Mouse (Mus musculus): ENCODE measurements at regions not wholly inside any gene's neighbourhood (a gene's known extent, or its start where the extent isn't known, plus 50 kb on each side); places are given as distances from the start of the nearest gene placed in this dataset.

DNA sequence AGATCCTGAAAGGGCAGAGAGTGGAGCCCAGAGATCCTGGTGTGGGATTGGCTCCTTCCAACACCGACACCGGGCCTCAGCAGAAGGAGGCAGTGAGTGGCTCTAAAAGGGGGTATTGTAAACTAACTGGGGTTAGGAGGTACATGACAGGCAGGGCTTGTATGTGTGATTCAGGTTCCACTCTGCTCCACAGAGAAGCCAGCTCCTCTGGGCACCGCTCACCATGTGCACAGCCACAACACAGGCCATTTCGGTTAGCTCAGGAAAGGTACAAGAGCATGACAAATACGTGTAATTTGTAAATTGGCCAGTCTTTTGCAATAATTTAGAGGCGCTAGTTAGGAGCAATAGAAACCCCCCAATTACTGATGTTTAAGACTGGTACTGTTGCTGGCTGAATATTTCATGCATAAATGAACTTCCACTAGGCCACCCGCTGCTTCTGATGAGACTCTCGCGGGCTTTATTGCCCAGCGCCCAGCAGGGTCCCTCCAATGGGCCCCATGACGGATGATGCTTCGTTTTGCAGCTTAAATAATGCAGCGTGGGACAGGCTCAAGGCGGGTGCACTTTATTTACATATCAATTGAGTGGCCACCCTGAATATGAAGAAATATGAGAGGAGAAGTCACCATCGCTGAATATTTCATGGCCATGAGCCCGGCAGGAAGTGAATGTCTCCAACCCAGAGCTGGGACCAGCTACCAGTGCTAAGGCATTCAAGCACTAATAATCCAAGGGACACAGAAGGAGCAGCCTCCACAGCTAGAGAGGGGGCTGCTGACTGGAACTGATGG, 136.9 kb upstream of the Mafb start:
- no peaks in the 10 kb centered on the region for H3K36me3 ChIP-seq (ENCODE audit: control insufficient read depth, insufficient read depth, low read length)
- no peaks in the 10 kb centered on the region for H3K27me3 ChIP-seq (ENCODE audit: control insufficient read depth, insufficient read depth, low read length)
- no peak overlapping the region for H3K4me3 ChIP-seq (ENCODE audit: low read depth, low read length)
- no peak for TF ChIP-seq POLR2A (IDR thresholded peaks at IDR 0.05; ENCODE audit: low read depth, low read length)
- TF ChIP-seq CTCF (IDR thresholded peaks at IDR 0.05; ENCODE audit: extremely low read depth, insufficient read length, insufficient replicate concordance, low read depth, low read length): no peak
- 74% methylated on average over 16 of the region's 16 CpGs for WGBS
- no peaks in the 10 kb centered on the region for H3K4me1 ChIP-seq (ENCODE audit: control insufficient read depth, insufficient read depth, insufficient read length, low read length)
- no peak overlapping the region for H3K27ac ChIP-seq (ENCODE audit: insufficient read depth, low read depth, low read length)

DNA sequence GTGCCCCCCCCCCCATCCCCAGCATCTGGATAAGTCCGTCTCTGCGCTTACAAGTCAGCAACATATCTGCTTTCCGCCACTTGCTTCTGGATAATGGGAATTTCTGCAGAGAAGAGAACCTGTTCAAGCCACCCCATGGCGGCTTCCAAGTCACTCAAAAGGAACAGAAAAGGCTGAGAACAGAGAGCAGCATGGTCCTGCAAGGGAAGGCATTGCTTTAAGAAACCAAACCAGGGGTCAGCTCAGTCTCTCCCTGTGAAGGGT, 137.5 kb upstream of the Mafb start:
- 89% methylated on average over 4 of the region's 4 CpGs for WGBS
- TF ChIP-seq CTCF (IDR thresholded peaks at IDR 0.05; ENCODE audit: extremely low read depth, insufficient read length, insufficient replicate concordance, low read depth, low read length) (no peak), POLR2A (IDR thresholded peaks at IDR 0.05; ENCODE audit: low read depth, low read length) (no peak)

DNA sequence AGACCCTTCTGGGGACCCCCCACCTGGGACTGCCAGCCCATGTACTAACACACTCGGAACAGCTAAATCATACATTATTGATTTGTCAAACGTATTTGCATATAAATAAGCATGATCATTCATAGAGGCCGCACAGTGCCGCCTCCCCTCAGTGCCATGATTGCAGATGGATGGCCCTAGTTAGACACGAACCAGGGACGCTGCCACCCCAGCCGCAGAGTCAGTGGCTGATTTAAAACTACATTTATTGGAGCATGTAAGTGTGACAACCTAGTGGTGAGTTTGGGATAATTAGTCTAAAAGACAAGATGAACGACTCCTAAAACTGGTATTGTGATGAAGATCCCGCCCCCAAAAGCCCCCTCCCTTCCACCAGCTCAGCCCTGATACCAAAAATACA, 138.3 kb upstream of the Top1 start:
- no peak overlapping the region for H3K27ac ChIP-seq (ENCODE audit: insufficient read depth, low read depth, low read length)
- H3K4me3 ChIP-seq (ENCODE audit: low read depth, low read length): no peak overlapping the region
- 69% methylated on average over 9 of the region's 9 CpGs for WGBS
- no peaks in the 10 kb centered on the region for H3K4me1 ChIP-seq (ENCODE audit: control insufficient read depth, insufficient read depth, insufficient read length, low read length)
- TF ChIP-seq CTCF (IDR thresholded peaks at IDR 0.05; ENCODE audit: extremely low read depth, insufficient read length, insufficient replicate concordance, low read depth, low read length) (no peak), POLR2A (IDR thresholded peaks at IDR 0.05; ENCODE audit: low read depth, low read length) (no peak)
- no peaks in the 10 kb centered on the region for H3K27me3 ChIP-seq (ENCODE audit: control insufficient read depth, insufficient read depth, low read length)
- H3K36me3 ChIP-seq (ENCODE audit: control insufficient read depth, insufficient read depth, low read length): no peaks in the 10 kb centered on the region

More for the DNA sequence above, 137.5 kb upstream of the Mafb start:
- Histone ChIP-seq H3K27ac (ENCODE audit: insufficient read depth, low read depth, low read length) (no peak overlapping the region), H3K4me3 (ENCODE audit: low read depth, low read length) (no peak overlapping the region), H3K4me1 (ENCODE audit: control insufficient read depth, insufficient read depth, insufficient read length, low read length) (no peaks in the 10 kb centered on the region), H3K36me3 (ENCODE audit: control insufficient read depth, insufficient read depth, low read length) (no peaks in the 10 kb centered on the region), H3K27me3 (ENCODE audit: control insufficient read depth, insufficient read depth, low read length) (no peaks in the 10 kb centered on the region)

DNA sequence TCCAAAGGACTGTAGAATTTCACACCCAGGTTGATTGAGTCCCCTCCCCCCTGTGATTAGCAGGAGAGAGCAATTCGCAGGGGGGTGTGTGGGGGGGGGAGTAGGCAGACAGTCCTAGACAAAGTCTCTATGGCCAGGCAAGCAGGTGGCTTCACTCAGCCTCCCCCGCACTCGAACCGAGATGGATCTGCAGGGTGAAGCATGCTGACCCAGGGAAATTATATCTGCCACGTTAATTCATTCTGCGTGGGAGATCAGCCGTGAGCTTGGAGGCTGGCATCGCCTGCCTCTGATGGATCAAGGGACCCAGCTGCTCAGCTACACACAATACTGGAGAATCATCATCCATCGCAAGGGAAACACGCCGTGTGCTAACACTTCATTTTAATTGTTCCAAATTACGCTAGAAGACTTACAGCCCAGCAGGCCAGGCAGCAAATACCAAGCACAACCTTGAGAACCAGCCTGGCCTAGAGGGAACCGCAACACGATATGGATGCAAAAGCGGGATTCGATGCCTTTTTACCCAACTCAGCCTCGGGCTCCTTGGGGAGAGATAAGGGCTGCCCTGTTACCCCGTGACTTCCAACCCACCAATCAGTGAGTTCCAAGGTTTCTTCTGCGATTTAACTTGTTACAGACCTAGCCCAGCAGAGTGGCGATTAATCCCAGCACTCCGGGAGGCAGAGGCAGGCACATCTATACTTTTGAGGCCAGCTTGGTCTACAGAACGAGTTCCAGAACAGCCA, 137.7 kb upstream of the Top1 start:
- Histone ChIP-seq H3K36me3 (ENCODE audit: control insufficient read depth, insufficient read depth, low read length) (no peaks in the 10 kb centered on the region), H3K27me3 (ENCODE audit: control insufficient read depth, insufficient read depth, low read length) (no peaks in the 10 kb centered on the region), H3K4me3 (ENCODE audit: low read depth, low read length) (no peak overlapping the region), H3K27ac (ENCODE audit: insufficient read depth, low read depth, low read length) (no peak overlapping the region), H3K4me1 (ENCODE audit: control insufficient read depth, insufficient read depth, insufficient read length, low read length) (no peaks in the 10 kb centered on the region)
- no peak for TF ChIP-seq POLR2A (IDR thresholded peaks at IDR 0.05; ENCODE audit: low read depth, low read length)
- no peak for TF ChIP-seq CTCF (IDR thresholded peaks at IDR 0.05; ENCODE audit: extremely low read depth, insufficient read length, insufficient replicate concordance, low read depth, low read length)
- WGBS: 68% methylated on average over 22 of the region's 22 CpGs

DNA sequence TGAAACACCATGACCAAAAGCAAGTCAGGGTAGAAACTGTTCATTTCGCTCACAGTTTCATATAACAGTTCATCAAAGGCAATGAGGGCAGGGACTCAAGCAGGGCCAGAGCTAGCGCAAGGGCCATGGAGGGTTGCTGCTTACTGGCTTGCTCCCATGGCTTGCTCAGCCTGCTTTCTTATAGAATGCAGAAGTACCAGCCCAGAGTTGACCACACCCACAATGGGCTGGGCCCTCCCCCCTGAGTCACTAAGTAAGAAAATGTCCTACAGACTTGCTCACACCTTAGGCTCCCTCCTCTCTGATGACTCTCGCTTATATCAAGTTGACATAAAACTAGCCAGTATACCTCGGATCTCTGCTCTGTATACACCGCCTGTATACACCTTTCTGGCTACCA, 135.5 kb upstream of the Top1 start:
- H3K27me3 ChIP-seq (ENCODE audit: control insufficient read depth, insufficient read depth, low read length): no peaks in the 10 kb centered on the region
- H3K27ac ChIP-seq (ENCODE audit: insufficient read depth, low read depth, low read length): no peak overlapping the region
- WGBS: 85% methylated on average over 5 of the region's 5 CpGs
- H3K4me3 ChIP-seq (ENCODE audit: low read depth, low read length): no peak overlapping the region
- H3K4me1 ChIP-seq (ENCODE audit: control insufficient read depth, insufficient read depth, insufficient read length, low read length): no peaks in the 10 kb centered on the region
- TF ChIP-seq CTCF (IDR thresholded peaks at IDR 0.05; ENCODE audit: extremely low read depth, insufficient read length, insufficient replicate concordance, low read depth, low read length) (no peak), POLR2A (IDR thresholded peaks at IDR 0.05; ENCODE audit: low read depth, low read length) (no peak)
- no peaks in the 10 kb centered on the region for H3K36me3 ChIP-seq (ENCODE audit: control insufficient read depth, insufficient read depth, low read length)

DNA sequence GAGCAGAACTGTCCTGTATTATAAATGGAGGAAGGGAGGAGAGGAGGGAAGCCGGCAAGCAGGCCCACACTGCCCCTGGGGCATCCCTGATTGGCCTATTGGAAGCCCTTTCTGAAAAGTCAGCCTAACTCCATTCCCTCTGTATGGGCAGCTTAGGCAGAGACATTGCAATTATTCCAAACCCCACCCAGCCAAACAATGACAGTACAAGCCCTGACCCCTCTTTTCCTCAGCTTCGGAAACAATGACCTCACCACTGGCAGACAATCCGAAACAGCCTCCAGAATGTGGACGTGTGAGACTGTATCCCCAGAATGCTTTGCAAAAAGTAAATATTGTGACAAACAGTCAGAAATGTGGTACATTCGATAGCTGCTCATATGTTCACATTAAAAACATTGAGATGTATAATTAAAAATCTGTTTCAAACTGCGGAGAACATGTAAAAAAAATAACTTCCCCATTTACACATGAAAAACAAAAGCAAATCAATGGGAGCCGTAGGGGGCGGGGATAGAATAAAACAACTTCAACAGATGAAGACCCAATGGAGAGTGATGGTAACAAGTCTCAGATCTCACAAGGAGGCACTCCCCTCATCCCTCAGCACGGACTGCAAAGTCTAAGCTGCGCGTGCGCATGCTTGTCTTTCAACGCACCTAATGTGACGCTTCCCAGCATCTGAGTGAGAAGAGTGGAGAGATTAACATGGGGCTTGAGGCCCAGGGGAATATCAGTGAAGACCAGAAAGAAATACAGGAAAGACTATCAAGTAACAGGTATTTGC, 134.9 kb upstream of the Top1 start:
- 61% methylated on average over 14 of the region's 14 CpGs for WGBS
- H3K27me3 ChIP-seq (ENCODE audit: control insufficient read depth, insufficient read depth, low read length): no peaks in the 10 kb centered on the region
- TF ChIP-seq CTCF (IDR thresholded peaks at IDR 0.05; ENCODE audit: extremely low read depth, insufficient read length, insufficient replicate concordance, low read depth, low read length) (no peak), POLR2A (IDR thresholded peaks at IDR 0.05; ENCODE audit: low read depth, low read length) (no peak)
- no peaks in the 10 kb centered on the region for H3K4me1 ChIP-seq (ENCODE audit: control insufficient read depth, insufficient read depth, insufficient read length, low read length)
- no peak overlapping the region for H3K27ac ChIP-seq (ENCODE audit: insufficient read depth, low read depth, low read length)
- H3K4me3 ChIP-seq (ENCODE audit: low read depth, low read length): no peak overlapping the region
- H3K36me3 ChIP-seq (ENCODE audit: control insufficient read depth, insufficient read depth, low read length): no peaks in the 10 kb centered on the region

DNA sequence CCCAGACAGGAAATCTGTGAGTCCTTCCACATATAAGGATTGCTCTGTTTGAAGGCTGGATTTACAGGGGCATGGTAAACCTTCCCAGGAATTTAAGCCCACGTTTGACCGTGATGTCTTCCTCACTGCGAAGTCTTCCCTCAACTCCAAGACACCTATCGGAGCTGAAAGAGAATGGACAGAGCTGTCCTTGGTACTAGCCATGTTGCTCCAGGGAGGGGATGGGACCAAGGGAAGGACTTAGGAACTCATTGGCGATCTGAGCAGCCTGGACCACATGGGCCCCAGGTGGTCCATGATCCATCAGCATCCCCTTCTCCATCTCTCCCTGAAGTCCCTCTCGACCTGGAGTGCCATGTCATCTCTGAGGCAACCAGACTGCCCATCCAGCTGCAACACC, 130.1 kb upstream of the Top1 start:
- Histone ChIP-seq H3K4me1 (ENCODE audit: control insufficient read depth, insufficient read depth, insufficient read length, low read length) (no peaks in the 10 kb centered on the region), H3K27ac (ENCODE audit: insufficient read depth, low read depth, low read length) (no peak overlapping the region), H3K4me3 (ENCODE audit: low read depth, low read length) (no peak overlapping the region), H3K36me3 (ENCODE audit: control insufficient read depth, insufficient read depth, low read length) (no peaks in the 10 kb centered on the region), H3K27me3 (ENCODE audit: control insufficient read depth, insufficient read depth, low read length) (no peaks in the 10 kb centered on the region)
- TF ChIP-seq CTCF (IDR thresholded peaks at IDR 0.05; ENCODE audit: extremely low read depth, insufficient read length, insufficient replicate concordance, low read depth, low read length) (no peak), POLR2A (IDR thresholded peaks at IDR 0.05; ENCODE audit: low read depth, low read length) (no peak)
- whole genome bisulfite sequencing: 42% methylated on average over 6 of the region's 6 CpGs
